Mouse (Mus musculus) c-Kit-negative CD71-positive TER-119-positive erythroid progenitor cells, embryonic 14.5 days (primary cell): ENCODE measurements around the gene Hmx3.

Experiments used
- DNase-seq: peaks from one replicate; pipeline ENCODE4 v3.0.0-alpha.2; 2013; ENCODE audit warnings: low read depth, low spot score

Hmx3 gene

GRCm38 (mm10) chr7:131542115-131542871 lies at the start of gene Hmx3:
Hmx3 (plus strand) TSS chr7:131542867.
- DNase-seq = no peak

- no peak for DNase-seq
Measured at GRCm38 (mm10) chr7:131503739-131504138, 38.9 kb upstream of the Hmx3 start.

DNA sequence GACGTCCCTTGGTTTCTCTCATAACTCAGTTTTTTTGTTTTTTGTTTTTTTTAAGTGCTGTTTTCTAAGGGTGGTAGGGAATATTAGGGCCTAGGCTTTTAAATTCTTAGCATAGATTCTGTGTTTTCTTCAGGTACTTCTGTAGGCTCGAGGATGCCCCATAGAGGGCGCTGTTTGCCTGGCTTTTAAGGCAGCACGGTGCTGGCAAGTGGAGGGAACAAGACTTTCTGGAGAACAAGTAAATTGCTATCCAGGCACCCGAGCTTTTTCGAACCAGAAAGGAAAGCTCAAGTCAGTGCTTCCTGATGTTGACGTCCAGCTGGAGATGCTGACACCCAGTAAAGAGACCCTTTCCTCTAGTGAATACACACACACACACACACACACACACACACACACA lies 2.7 kb upstream of the Hmx3 start:
- DNase-seq = peak; percentile 27

GRCm38 (mm10) chr7:131541184-131542114 lies 1.2 kb upstream of the Hmx3 start:
- DNase-seq = no peak

GRCm38 (mm10) chr7:131542872-131543622 lies 380 bp downstream of the Hmx3 start:
- DNase-seq = no peak

DNA sequence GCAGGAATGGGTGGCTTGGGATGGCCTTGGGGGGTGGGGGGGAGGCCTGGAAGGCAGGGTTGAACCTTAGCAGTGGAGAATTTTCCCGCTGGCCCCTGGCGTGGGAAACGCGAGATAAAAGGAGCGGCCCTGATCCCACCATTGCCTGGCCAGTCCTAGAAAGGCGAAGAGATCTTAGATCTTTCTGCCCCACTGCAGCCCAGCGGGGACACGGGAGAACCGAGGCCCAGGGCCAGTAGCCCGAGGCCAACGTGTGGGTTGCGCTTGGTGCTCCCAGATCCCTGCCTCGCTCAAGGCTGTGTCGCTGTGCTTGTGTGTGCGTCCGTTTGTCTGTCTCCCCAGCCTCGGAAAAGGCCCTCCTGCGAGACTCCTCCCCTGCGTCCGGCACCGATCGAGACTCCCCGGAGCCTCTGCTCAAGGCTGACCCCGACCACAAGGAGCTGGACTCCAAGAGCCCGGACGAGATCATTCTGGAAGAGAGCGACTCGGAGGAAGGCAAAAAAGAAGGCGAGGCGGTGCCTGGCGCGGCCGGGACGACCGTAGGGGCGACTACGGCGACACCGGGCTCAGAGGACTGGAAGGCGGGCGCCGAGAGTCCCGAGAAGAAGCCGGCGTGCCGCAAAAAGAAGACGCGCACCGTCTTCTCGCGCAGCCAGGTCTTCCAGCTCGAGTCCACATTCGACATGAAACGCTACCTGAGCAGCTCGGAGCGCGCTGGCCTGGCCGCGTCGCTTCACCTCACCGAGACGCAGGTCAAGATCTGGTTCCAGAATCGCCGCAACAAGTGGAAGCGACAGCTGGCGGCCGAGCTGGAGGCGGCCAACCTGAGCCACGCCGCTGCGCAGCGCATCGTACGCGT lies 1.2 kb downstream of the Hmx3 start:
- no peak for DNase-seq

DNA sequence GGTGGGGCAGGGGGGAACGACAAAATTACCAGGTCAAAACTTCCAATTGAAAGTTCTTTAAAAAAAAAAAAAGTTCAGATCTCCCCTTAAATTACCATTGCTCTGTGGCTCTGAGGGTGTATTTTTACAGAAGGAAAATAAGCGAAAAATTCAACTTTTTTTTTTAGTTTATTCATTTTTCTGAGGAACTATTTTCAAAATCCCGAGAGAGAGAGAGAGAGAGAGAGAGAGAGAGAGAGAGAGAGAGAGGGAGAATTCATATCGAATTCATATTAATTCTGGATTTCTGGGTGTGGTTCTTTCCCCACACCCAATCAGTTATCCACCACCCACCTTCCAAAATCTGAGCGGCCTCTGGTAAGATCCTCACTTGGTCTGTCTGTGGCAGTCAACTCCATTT lies 2.2 kb downstream of the Hmx3 start:
- DNase-seq = no peak

DNA sequence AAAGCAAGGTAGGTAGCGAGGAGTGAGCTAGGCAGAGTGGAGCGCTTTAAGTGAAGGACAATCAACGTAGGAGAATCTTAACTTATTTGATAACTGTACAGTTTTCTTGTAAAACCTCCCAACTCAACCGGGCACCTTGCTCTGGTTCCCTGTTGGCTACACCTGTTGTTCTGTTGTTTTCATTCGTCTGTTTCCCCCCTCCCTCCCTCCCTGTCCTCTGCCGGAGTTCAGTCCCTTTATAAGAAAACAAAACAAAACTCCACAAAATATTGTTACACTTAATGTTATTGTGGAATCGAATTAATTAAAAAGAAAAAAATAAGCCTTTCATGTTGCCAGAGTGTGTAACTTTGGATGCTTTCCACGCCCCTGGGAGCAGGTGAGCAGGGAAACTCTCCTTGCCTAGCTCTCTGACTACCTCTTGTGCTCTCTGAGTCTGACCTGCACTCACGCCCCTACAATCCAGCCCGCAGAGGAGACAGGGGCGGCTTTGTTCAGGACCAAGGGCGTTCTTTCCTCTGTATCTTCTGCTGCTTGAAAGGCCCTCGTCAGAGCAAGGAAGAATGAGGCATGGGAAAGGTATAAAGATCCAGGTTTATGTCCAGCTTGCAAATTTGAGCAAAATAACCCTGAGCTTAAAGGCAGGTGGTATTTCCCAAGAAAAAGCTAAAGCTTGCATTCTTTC lies 3.2 kb downstream of the Hmx3 start:
- DNase-seq = no peak

DNA sequence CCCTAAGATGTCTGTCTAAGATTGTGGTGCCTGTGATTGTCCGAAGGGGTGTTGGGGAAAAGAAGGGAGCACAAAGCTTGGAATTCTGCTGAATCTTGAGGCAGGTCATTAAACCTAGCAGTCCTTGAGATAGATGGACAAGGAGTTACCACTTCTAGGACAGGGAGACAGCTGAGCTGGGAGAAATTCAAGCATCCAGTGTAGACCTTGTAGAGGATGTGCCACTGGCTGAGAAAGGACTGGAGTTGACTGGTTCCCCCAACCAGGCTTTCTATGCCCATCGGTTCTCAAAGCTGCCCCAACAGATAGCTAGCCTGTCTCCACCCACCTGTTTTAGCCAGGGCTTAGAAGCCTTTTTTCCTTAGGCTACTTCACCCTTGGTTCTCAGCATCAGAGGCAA lies 3.8 kb downstream of the Hmx3 start:
- DNase-seq = no peak

DNA sequence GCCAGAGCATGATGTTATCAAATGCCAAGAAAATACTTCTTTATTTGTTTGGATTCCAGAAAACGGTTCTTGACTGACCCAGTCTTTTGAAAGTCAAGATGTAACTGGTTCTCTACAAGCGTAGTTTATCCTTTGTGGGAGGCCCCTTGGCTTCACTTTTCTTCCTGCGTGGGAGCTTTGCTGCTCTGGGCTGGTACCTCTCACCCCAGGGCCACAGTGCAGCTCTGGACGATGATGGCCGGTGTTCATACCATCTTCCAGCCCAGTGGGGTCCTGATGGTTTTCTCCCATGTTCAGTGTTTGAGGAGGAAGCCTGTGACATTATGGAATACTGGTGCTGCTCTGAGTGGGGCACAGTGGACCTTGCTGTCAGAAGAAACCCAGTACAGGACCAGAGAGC lies 4.8 kb downstream of the Hmx3 start:
- DNase-seq = no peak

GRCm38 (mm10) chr7:131548473-131548872 lies 5.8 kb downstream of the Hmx3 start, which contains the start of gene Hmx2:
Hmx2 (plus strand) TSS chr7:131548773.
- DNase-seq = no peak

DNA sequence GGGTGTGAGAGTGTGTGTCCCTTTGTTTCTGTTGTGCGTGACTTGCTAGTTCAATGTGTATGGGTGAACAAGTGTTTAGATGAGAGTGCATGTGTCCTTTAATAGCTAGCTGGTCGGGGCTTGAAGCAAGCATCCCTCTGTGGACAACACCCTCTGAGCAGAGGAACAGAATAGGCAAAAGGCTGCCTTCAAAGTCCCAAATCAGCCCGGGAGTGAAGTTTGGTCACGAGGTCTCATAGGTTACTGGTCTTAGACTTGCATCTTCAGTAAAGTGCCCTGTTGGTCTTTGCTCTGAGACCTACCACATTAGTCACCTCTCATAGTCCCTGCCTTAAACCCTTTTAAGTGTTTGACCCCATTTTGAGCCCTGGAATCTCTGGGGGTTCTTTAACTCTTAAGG lies 8.8 kb downstream of the Hmx3 start:
- no peak for DNase-seq

- no peak for DNase-seq
Measured at GRCm38 (mm10) chr7:131551931-131552741, 9.5 kb downstream of the Hmx3 start.

- no peak for DNase-seq
Measured at GRCm38 (mm10) chr7:131552781-131553180, 10.1 kb downstream of the Hmx3 start.

DNA sequence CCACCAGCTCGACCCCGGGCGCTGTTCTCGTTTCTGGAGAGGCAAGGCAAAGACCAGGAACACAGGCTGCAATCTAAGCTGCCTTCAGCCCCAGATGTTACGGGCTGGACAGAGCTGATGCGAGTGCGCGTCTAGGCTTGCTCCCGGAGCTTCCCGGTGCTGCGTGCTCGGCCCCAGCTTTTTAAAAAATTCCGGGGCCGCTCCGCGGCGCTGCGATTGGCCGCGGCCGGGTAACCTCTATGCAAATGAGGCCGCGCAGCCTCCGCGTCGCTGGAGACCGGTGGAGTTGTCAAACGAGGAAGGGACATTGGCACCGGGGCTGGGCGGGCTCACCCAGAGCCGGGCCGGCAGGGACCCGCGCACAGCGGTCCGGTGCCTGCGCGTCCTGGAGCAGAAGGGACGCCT lies 11.1 kb downstream of the Hmx3 start:
- no peak for DNase-seq

- no peak for DNase-seq
Measured at GRCm38 (mm10) chr7:131554341-131555180, 11.9 kb downstream of the Hmx3 start.

- DNase-seq = no peak
Measured at GRCm38 (mm10) chr7:131555301-131556081, 12.8 kb downstream of the Hmx3 start.

DNA sequence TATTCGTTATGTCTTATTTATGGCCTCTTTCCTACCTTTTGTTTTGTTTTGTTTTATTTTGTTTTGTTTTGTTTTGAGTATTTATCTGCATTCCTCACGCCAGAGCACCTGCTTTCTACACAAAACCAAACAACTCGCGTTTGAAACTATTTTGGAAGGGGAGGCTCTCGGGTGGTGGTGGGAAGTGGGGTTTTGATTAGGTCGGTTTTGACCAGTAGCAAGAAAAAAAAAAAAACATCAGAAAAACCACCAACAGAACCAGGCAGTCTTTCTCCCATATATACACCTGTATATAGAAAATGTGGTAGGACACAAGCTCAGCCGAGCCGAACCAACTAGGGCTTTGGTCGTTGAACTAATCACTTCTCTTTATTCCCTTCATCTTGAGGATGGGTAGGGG lies 13.4 kb downstream of the Hmx3 start:
- no peak for DNase-seq
